Mouse (Mus musculus) liver, adult 2 months (tissue): ENCODE data around the gene Dera.

ENCODE experiments used
- CTCF ChIP-seq: fragments of 200-500 bp; IDR thresholded peaks from 2 replicates; pipeline ENCODE4 v1.5.1; 2011; ENCODE audit warnings: low read depth, low read length, control low read depth
- POLR2A ChIP-seq: fragments of 200-500 bp; IDR thresholded peaks from 2 replicates; pipeline ENCODE4 v1.6.1; 2011; ENCODE audit warnings: low read length, control low read depth; ENCODE audit not compliant: insufficient read depth; ENCODE audit errors: extremely low read depth

- TF ChIP-seq POLR2A (no peak), CTCF (no peak)
These were observed 29.7 kb downstream of the Dera start for GRCm38 (mm10) chr6:137783899-137784637.
